Mouse (Mus musculus) heart, adult 8-10 months (tissue): Measurements from ENCODE around the gene Ptpn7. TPM values are rescaled to one million over a fixed set of nuclear protein-coding genes. Genes with fewer than 3 reads are reported as not detected.
A peak's percentile ranks its signal among the peaks of the same experiment; 100 is the strongest.
"Not testable (repeated sequence)": the region's sequence is repeated elsewhere in the genome, so short reads cannot be mapped to it uniquely, and the experiment has no call there.

Experiments used
- DNase-seq: peaks from one replicate; pipeline ENCODE4 v3.0.0; 2022; ENCODE audit warnings: low spot score
- total RNA-seq, 4 experiments: library from RNA; stranded (reverse); gene quantifications; 2 replicates each; pipeline ENCODE4 v1.2.4; 2022

Gene Ptpn7
- total RNA-seq, 4 experiments from 2014 or later = 0.34 to 1.5 (median 0.49) TPM

DNA sequence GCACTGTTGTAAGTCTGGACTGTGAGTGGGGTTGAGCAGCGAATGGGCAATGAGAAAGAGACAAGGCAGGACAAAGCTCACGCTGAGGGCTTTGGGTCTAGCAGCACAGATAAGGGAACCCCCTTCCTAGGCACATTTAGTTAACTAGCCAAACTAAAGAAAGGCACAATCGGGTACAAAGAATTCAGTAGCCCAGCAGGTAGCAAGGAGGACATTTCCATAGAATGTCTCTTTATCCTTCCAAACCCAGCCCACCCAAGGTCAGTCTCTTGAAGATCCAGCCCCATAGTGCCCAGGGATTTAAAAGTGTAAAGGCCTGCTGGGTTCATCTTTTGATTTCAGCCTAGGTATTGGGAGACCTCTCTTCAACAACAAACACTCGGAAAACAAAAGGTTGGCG lies 53.4 kb downstream of the Ptpn7 start:
- no peak for DNase-seq

DNA sequence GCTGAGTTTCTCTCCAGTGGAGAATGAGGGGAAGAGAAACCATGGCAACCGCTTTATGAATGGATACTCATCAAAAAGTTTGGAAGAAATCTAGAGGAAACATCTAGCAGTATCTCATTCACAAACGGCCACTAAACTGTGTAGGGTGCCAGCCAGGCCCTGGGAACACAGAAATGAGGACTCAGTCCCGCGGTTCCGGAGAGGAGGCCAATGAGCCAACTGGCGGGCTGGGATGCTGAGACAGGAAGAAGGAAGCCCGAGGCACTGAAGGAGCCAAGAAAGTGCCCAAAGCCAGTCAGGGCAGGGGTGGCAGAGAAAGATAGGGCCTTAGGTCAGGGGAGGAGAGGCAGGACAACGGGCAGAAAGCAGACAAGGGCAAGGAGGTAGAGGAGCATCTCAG lies 53.9 kb downstream of the Ptpn7 start:
- no peak for DNase-seq

DNA sequence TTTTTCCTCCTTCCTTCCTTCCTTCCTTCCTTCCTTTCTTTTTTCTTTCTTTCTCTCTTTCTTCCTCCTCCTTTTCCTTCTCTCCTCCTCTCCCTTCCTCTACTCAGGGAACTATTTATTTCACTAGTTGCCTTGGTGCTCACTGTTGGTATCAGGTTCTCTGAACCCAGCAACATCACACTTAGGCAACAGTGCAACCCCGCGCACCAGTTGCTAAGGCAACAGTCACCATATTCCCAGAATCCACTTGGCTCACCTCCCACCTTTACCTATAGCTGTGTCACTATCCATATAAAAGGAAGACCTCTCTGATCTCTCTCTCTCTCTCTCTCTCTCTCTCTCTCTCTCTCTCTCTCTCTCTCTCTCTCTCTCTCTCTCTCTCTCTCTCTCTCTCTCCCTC lies 54.5 kb downstream of the Ptpn7 start:
- DNase-seq = not testable (repeated sequence)

DNA sequence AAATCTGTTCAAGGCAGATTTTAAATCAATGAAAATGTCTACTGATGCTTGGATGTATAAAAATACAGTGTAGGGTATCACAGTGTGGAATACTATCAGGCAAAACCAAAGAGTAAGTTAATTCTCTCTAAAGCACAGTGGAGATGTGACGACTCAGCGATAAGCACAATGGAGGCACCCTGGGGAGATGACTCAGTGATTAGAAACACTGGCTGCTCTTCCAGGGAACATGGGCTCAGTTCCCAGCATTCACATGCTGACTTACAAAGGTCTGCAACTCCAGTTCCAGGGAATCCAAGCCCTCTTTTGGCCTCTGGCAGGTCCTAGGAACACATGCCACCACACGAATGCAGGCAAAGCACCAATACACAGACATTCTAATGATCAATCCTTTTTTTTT lies 55.7 kb downstream of the Ptpn7 start:
- DNase-seq = peak; percentile 55

DNA sequence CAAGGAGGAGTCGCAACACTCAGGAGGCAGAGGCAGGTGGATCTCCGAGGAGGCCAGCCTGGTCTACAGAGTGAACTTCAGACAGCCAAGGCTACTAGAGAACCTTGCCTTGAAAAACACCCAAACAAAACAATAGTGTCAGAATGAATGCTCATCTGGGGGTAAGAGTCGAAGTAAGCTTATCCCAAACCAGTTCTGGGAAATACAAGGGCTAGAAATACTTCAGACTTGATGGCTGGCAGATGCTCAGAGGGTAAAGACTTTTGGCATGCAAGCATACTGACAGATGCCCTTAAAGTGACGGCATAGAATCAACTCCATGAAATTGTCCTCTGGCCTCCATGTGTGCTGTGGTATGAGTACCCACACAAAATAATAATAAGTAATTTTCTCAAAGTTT lies 56.7 kb downstream of the Ptpn7 start:
- DNase-seq = no peak

DNA sequence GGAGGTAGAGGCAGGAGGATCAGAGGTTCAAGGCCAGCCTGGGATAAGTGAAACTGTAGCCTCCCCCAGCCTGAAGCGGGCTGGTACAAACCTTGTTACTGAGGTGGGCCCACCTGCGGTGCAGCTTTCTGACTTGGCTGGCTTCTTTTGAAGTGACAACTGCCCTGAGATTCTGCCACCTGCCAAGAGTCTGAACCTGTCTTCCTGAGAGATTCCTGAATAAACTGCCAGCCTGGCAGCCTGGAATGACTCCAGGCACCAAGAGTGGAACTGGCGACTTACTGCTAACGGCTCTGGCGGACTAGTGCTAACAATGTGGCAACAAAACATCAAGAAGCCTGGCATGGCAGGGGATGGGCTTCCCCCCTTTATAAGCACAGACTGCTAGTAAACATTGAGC lies 61.8 kb downstream of the Ptpn7 start:
- not testable (repeated sequence) for DNase-seq

Other genes starting within 250 kb of the Ptpn7 start
- gene Ppp1r12b, start 176.8 kb upstream of the Ptpn7 start, total RNA-seq = 100 to 1,000 TPM; 171 to 181 (median 179) TPM
- 1 to 10 TPM; 5.3 to 9.7 (median 7.4) TPM for gene Ube2t, start 170.1 kb upstream of the Ptpn7 start, total RNA-seq
- 10 to 100 TPM; 12.9 to 17.9 (median 15.9) TPM for gene Lgr6, start 27.4 kb upstream of the Ptpn7 start, total RNA-seq
- 10 to 100 TPM; 19.0 to 21.4 (median 20.7) TPM for gene Arl8a, start 14.1 kb downstream of the Ptpn7 start, total RNA-seq
- gene Gpr37l1, start 35.0 kb downstream of the Ptpn7 start, total RNA-seq = under 1 TPM; 0.44 to 0.71 (median 0.65) TPM
- under 1 TPM in 1 of 4 experiments, not detected in 3; 0.14 TPM for gene Elf3, start 125.9 kb downstream of the Ptpn7 start, total RNA-seq
- gene Rnpep, start 151.4 kb downstream of the Ptpn7 start, total RNA-seq = 10 to 100 TPM; 18.9 to 22.7 (median 21.2) TPM
- 100 to 1,000 TPM; 342 to 418 (median 385) TPM for gene Timm17a, start 181.1 kb downstream of the Ptpn7 start, total RNA-seq
- gene Lmod1, start 192.1 kb downstream of the Ptpn7 start, total RNA-seq = 1 to 10 TPM; 1.9 to 3.0 (median 2.5) TPM
- gene Shisa4, start 242.5 kb downstream of the Ptpn7 start, total RNA-seq = 1 to 10 TPM; 2.3 to 3.5 (median 2.8) TPM